Mouse (Mus musculus) CH12.LX (cell line): Measurements from ENCODE around the gene Hhex.

Experiments
- CTCF ChIP-seq, 2 experiments: IDR thresholded peaks in 1 of 2; conservative IDR thresholded peaks in 1 of 2; 2 replicates each; pipeline ENCODE4 v1.5.1; 2011 to 2012; ENCODE audit warnings: low read depth in 2 of 2, low read length in 2 of 2, improper control_type of control experiment in 1 of 2, inconsistent platforms in 1 of 2, mild to moderate bottlenecking in 1 of 2, moderate library complexity in 1 of 2
- GABPA ChIP-seq: IDR thresholded peaks from 2 replicates; pipeline ENCODE4 v1.6.1; 2012; ENCODE audit warnings: low read depth, low read length, improper control_type of control experiment, inconsistent platforms; ENCODE audit not compliant: insufficient replicate concordance
- POLR2A ChIP-seq: IDR thresholded peaks from 2 replicates; pipeline ENCODE4 v1.6.1; 2011; ENCODE audit warnings: low read depth, mild to moderate bottlenecking, improper control_type of control experiment, low read length
- POLR2AphosphoS2 ChIP-seq: IDR thresholded peaks from 2 replicates; pipeline ENCODE4 v1.6.1; 2011; ENCODE audit warnings: low read depth, low read length, improper control_type of control experiment

DNA sequence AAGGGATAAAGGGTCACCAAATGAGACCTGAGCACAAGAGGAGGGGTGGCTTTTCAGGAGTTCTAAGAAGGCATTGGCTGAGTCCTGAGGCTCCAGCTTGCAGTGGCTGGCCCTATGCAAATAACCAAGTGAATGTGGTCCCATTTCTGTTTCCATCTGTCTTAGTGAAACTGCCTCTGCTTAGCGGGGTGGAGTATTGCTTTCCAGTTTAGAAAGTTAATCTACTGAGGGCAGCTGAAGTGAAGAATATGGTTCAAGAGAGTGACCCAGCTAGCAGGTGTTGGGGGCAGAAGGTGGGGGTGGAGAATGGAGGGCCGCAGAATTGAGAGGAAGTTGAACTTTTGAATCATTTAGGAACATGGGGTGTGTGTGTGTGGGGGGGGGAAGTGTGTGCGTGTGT is 31.8 kb downstream of the Hhex start:
- TF ChIP-seq POLR2A = 0 out of 2 replicates have a peak, but pooled peaks have one; percentile 27
- no peak for TF ChIP-seq POLR2AphosphoS2
- TF ChIP-seq CTCF (conservative IDR thresholded peaks at IDR 0.05 in 1 of 2, IDR thresholded peaks at IDR 0.05 in 1 of 2; ENCODE audit: low read depth in 2 of 2, low read length in 2 of 2) = no peak
- TF ChIP-seq GABPA = no peak
